Mouse (Mus musculus) limb, embryonic 15.5 days (tissue): ENCODE results near the gene Atg7. TPM values are rescaled to one million over a fixed set of nuclear protein-coding genes. Genes with fewer than 3 reads are reported as not detected.

ENCODE experiments used
- ATAC-seq: fragments of 200-750 bp; cut with Nextera tagmentation; 2 replicates; pipeline ENCODE4 v1.8.0; 2017; ENCODE audit warnings: low read depth, moderate TSS enrichment; ENCODE audit not compliant: insufficient number of reproducible peaks, low FRiP score, low TSS enrichment
- H3K27ac ChIP-seq: fragments of 300-500 bp; sonication (generic); 2 replicates; pipeline ENCODE4 v1.5.1; 2015; ENCODE audit warnings: moderate library complexity, mild to moderate bottlenecking, inconsistent platforms
- H3K27me3 ChIP-seq: fragments of 300-500 bp; sonication (generic); 2 replicates; pipeline ENCODE4 v1.6.1; 2015; ENCODE audit warnings: inconsistent platforms
- H3K36me3 ChIP-seq: fragments of 300-500 bp; sonication (generic); 2 replicates; pipeline ENCODE4 v1.6.1; 2015; ENCODE audit warnings: inconsistent platforms
- H3K4me1 ChIP-seq: fragments of 300-500 bp; sonication (generic); 2 replicates; pipeline ENCODE4 v1.6.1; 2015; ENCODE audit warnings: inconsistent platforms
- H3K4me2 ChIP-seq: fragments of 300-500 bp; sonication (generic); 2 replicates; pipeline ENCODE4 v1.6.1; 2015; ENCODE audit warnings: mild to moderate bottlenecking, inconsistent platforms
- H3K4me3 ChIP-seq: fragments of 300-500 bp; sonication (generic); 2 replicates; pipeline ENCODE4 v1.5.1; 2015; ENCODE audit warnings: mild to moderate bottlenecking, inconsistent platforms
- H3K9ac ChIP-seq: fragments of 300-500 bp; sonication (generic); 2 replicates; pipeline ENCODE4 v1.6.1; 2015; ENCODE audit warnings: inconsistent platforms
- H3K9me3 ChIP-seq: fragments of 300-500 bp; sonication (generic); 2 replicates; pipeline ENCODE4 v1.6.1; 2016; ENCODE audit warnings: inconsistent platforms
- WGBS: fragments of 180-500 bp; shearing (Covaris S2); methylation state at CpG from one replicate; pipeline ENCODE4 v1.1.7; 2015; 5-methylcytosine and 5-hydroxymethylcytosine counted together
- polyA plus RNA-seq: library from polyadenylated mRNA; unstranded; fragments of >200 nt; fragmentation: Nextera tagmentation; extraction: Ambion mirVana; gene quantifications from 2 replicates; pipeline ENCODE4 v1.2.1, GENCODE M21; 2015

Gene Atg7
- polyA plus RNA-seq, 1 experiment from 2014 or later, result 19.5 TPM

GRCm38 (mm10) chr6:114737931-114738759 is 95.2 kb downstream of the Atg7 start:
- Histone ChIP-seq H3K4me2 (peak overlapping the region; percentile 65), H3K27me3 (0 out of 2 replicates have a peak, but pooled peaks cover 4% of the 10 kb centered on the region), H3K36me3 (peaks cover 4% of the 10 kb centered on the region; the same call in 1 of the 2 replicates), H3K27ac (no peak overlapping the region), H3K4me1 (peaks cover 20% of the 10 kb centered on the region), H3K4me3 (peak overlapping the region; percentile 33), H3K9ac (no peak overlapping the region), H3K9me3 (no peaks in the 10 kb centered on the region)
- ATAC-seq, result no peak
- 14% methylated on average over 46 of the region's 46 CpGs for WGBS

- Histone ChIP-seq H3K4me3 (peak overlapping the region; percentile 33; the same call in 1 of the 2 replicates), H3K4me2 (peak overlapping the region; percentile 65), H3K9ac (no peak overlapping the region), H3K9me3 (no peaks in the 10 kb centered on the region), H3K4me1 (peaks cover 14% of the 10 kb centered on the region), H3K36me3 (peaks cover 4% of the 10 kb centered on the region; the same call in 1 of the 2 replicates), H3K27ac (no peak overlapping the region), H3K27me3 (0 out of 2 replicates have a peak, but pooled peaks cover 4% of the 10 kb centered on the region)
- 84% methylated on average over 4 of the region's 4 CpGs for WGBS
- ATAC-seq, result no peak
These were observed 95.8 kb downstream of the Atg7 start for GRCm38 (mm10) chr6:114738760-114739112.

GRCm38 (mm10) chr6:114742209-114743003 is 99.5 kb downstream of the Atg7 start:
- no peak for ATAC-seq
- H3K4me1 ChIP-seq, result peaks cover 23% of the 10 kb centered on the region
- no peak overlapping the region for H3K27ac ChIP-seq
- H3K4me2 ChIP-seq, result no peak overlapping the region
- no peaks in the 10 kb centered on the region for H3K9me3 ChIP-seq
- H3K9ac ChIP-seq, result no peak overlapping the region
- 93% methylated on average over 12 of the region's 12 CpGs for WGBS
- peaks cover 4% of the 10 kb centered on the region; the same call in 1 of the 2 replicates for H3K36me3 ChIP-seq
- no peak overlapping the region for H3K4me3 ChIP-seq
- H3K27me3 ChIP-seq, result no peaks in the 10 kb centered on the region

- peaks cover 18% of the 10 kb centered on the region for H3K4me1 ChIP-seq
- WGBS, result 88% methylated on average over 8 of the region's 8 CpGs
- H3K4me2 ChIP-seq, result no peak overlapping the region
- H3K27ac ChIP-seq, result no peak overlapping the region
- H3K9ac ChIP-seq, result no peak overlapping the region
- H3K27me3 ChIP-seq, result no peaks in the 10 kb centered on the region
- H3K4me3 ChIP-seq, result no peak overlapping the region
- no peaks in the 10 kb centered on the region for H3K9me3 ChIP-seq
- ATAC-seq, result no peak
- peaks cover 4% of the 10 kb centered on the region; the same call in 1 of the 2 replicates for H3K36me3 ChIP-seq
These were observed 100.2 kb downstream of the Atg7 start for GRCm38 (mm10) chr6:114743126-114743525.

- Histone ChIP-seq H3K36me3 (peaks cover 4% of the 10 kb centered on the region; the same call in 1 of the 2 replicates), H3K4me3 (no peak overlapping the region), H3K27me3 (no peaks in the 10 kb centered on the region), H3K4me1 (peaks cover 11% of the 10 kb centered on the region; the same call in 1 of the 2 replicates), H3K27ac (no peak overlapping the region), H3K9ac (no peak overlapping the region), H3K9me3 (no peaks in the 10 kb centered on the region), H3K4me2 (no peak overlapping the region)
- no peak for ATAC-seq
- WGBS, result 94% methylated on average over 2 of the region's 2 CpGs
These were observed 100.9 kb downstream of the Atg7 start for GRCm38 (mm10) chr6:114743845-114744244.

- 58% methylated on average over 7 of the region's 7 CpGs for WGBS
- ATAC-seq, result no peak
- H3K27me3 ChIP-seq, result no peaks in the 10 kb centered on the region
- H3K36me3 ChIP-seq, result no peaks in the 10 kb centered on the region; the same call in 1 of the 2 replicates
- no peaks in the 10 kb centered on the region for H3K9me3 ChIP-seq
- no peak overlapping the region for H3K4me3 ChIP-seq
- peaks cover 11% of the 10 kb centered on the region; the same call in 1 of the 2 replicates for H3K4me1 ChIP-seq
- no peak overlapping the region for H3K4me2 ChIP-seq
- no peak overlapping the region for H3K9ac ChIP-seq
- H3K27ac ChIP-seq, result peak overlapping the region; percentile 14; the same call in 1 of the 2 replicates
These were observed 103.6 kb downstream of the Atg7 start for GRCm38 (mm10) chr6:114746439-114746974.

GRCm38 (mm10) chr6:114748419-114748818 is 105.5 kb downstream of the Atg7 start:
- 73% methylated on average over 3 of the region's 3 CpGs for WGBS
- Histone ChIP-seq H3K4me1 (peaks cover 11% of the 10 kb centered on the region; the same call in 1 of the 2 replicates), H3K27ac (no peak overlapping the region)

GRCm38 (mm10) chr6:114748882-114749281 is 106.0 kb downstream of the Atg7 start:
- no peak overlapping the region for H3K4me3 ChIP-seq
- no peak for ATAC-seq
- no peak overlapping the region for H3K9ac ChIP-seq
- H3K4me1 ChIP-seq, result peaks cover 11% of the 10 kb centered on the region; the same call in 1 of the 2 replicates
- 87% methylated on average over 3 of the region's 3 CpGs for WGBS
- no peak overlapping the region for H3K27ac ChIP-seq
- H3K36me3 ChIP-seq, result no peaks in the 10 kb centered on the region
- H3K9me3 ChIP-seq, result no peaks in the 10 kb centered on the region
- H3K4me2 ChIP-seq, result no peak overlapping the region
- no peaks in the 10 kb centered on the region for H3K27me3 ChIP-seq

More at GRCm38 (mm10) chr6:114748419-114748818, 105.5 kb downstream of the Atg7 start:
- Histone ChIP-seq H3K27me3 (no peaks in the 10 kb centered on the region), H3K9me3 (no peaks in the 10 kb centered on the region), H3K4me3 (no peak overlapping the region), H3K9ac (no peak overlapping the region), H3K36me3 (no peaks in the 10 kb centered on the region), H3K4me2 (no peak overlapping the region)
- no peak for ATAC-seq

- 0 out of 2 replicates have a peak, but pooled peaks cover 4% of the 10 kb centered on the region for H3K4me1 ChIP-seq
- no peaks in the 10 kb centered on the region for H3K9me3 ChIP-seq
- no peak overlapping the region for H3K4me3 ChIP-seq
- H3K27me3 ChIP-seq, result no peaks in the 10 kb centered on the region
- 80% methylated on average over 7 of the region's 7 CpGs for WGBS
- H3K36me3 ChIP-seq, result no peaks in the 10 kb centered on the region
- H3K27ac ChIP-seq, result no peak overlapping the region
- no peak for ATAC-seq
- no peak overlapping the region for H3K4me2 ChIP-seq
- no peak overlapping the region for H3K9ac ChIP-seq
These were observed 115.9 kb downstream of the Atg7 start for GRCm38 (mm10) chr6:114758795-114759194.

- Histone ChIP-seq H3K4me2 (no peak overlapping the region), H3K4me1 (peaks cover 9% of the 10 kb centered on the region; the same call in 1 of the 2 replicates), H3K9ac (no peak overlapping the region), H3K36me3 (no peaks in the 10 kb centered on the region), H3K9me3 (no peaks in the 10 kb centered on the region), H3K27me3 (no peaks in the 10 kb centered on the region), H3K27ac (no peak overlapping the region), H3K4me3 (no peak overlapping the region)
- WGBS, result 77% methylated on average over 6 of the region's 6 CpGs
- no peak for ATAC-seq
These were observed 123.4 kb downstream of the Atg7 start for GRCm38 (mm10) chr6:114766314-114766713.

- WGBS, result 14% methylated on average over 2 of the region's 2 CpGs
- no peaks in the 10 kb centered on the region for H3K36me3 ChIP-seq
- ATAC-seq, result no peak
These were observed 124.8 kb downstream of the Atg7 start for GRCm38 (mm10) chr6:114767710-114768109.

More at GRCm38 (mm10) chr6:114767710-114768109, 124.8 kb downstream of the Atg7 start:
- H3K27me3 ChIP-seq, result no peaks in the 10 kb centered on the region
- no peak overlapping the region for H3K27ac ChIP-seq
- no peak overlapping the region for H3K4me3 ChIP-seq
- H3K9me3 ChIP-seq, result no peaks in the 10 kb centered on the region
- H3K4me1 ChIP-seq, result peaks cover 9% of the 10 kb centered on the region; the same call in 1 of the 2 replicates
- no peak overlapping the region for H3K4me2 ChIP-seq
- H3K9ac ChIP-seq, result no peak overlapping the region
